Mouse (Mus musculus) heart, embryonic 11.5 days (tissue): Measurements from ENCODE around the gene Poln. TPM values are rescaled to one million over a fixed set of nuclear protein-coding genes. Genes with fewer than 3 reads are reported as not detected.

Source experiments
- ATAC-seq: fragments of 200-750 bp; cut with Nextera tagmentation; replicated peaks from 2 replicates; pipeline ENCODE4 v1.8.0; 2017; ENCODE audit warnings: moderate library complexity; ENCODE audit not compliant: insufficient number of reproducible peaks, low FRiP score, low TSS enrichment
- H3K27ac ChIP-seq: fragments of 300-500 bp; sonication (generic); 2 replicates; pipeline ENCODE4 v1.5.1; 2014; ENCODE audit warnings: mild to moderate bottlenecking, low read depth, low read length
- H3K27me3 ChIP-seq: fragments of 300-500 bp; sonication (generic); 2 replicates; pipeline ENCODE4 v1.6.1; 2014; ENCODE audit warnings: mild to moderate bottlenecking, low read length, mixed read lengths; ENCODE audit not compliant: control insufficient read depth, insufficient read depth
- H3K36me3 ChIP-seq: fragments of 300-500 bp; sonication (generic); 2 replicates; pipeline ENCODE4 v1.6.1; 2014; ENCODE audit warnings: mild to moderate bottlenecking, low read length, moderate library complexity, mixed read lengths; ENCODE audit not compliant: control insufficient read depth, insufficient read depth
- H3K4me1 ChIP-seq: fragments of 300-500 bp; sonication (generic); 2 replicates; pipeline ENCODE4 v1.6.1; 2014; ENCODE audit warnings: low read length; ENCODE audit not compliant: control insufficient read depth, insufficient read depth
- H3K4me2 ChIP-seq: fragments of 300-500 bp; sonication (generic); 2 replicates; pipeline ENCODE4 v1.6.1; 2014; ENCODE audit warnings: mild to moderate bottlenecking, moderate library complexity
- H3K4me3 ChIP-seq: fragments of 300-500 bp; sonication (generic); 2 replicates; pipeline ENCODE4 v1.5.1; 2014; ENCODE audit warnings: low read depth, low read length
- H3K9ac ChIP-seq: fragments of 300-500 bp; sonication (generic); 2 replicates; pipeline ENCODE4 v1.6.1; 2014; ENCODE audit warnings: mild to moderate bottlenecking, low read depth, low read length, moderate library complexity
- H3K9me3 ChIP-seq: fragments of 300-500 bp; sonication (generic); replicated peaks from 2 replicates; pipeline ENCODE4 v1.6.1; 2016; ENCODE audit warnings: low read length; ENCODE audit not compliant: control insufficient read depth
- WGBS: fragments of 180-500 bp; shearing (Covaris S2); extraction: QIAGEN DNeasy Blood & Tissue Kit; methylation state at CpG from one replicate; pipeline ENCODE4 v1.1.7; 2014; ENCODE audit not compliant: insufficient replicate concordance; 5-methylcytosine and 5-hydroxymethylcytosine counted together
- polyA plus RNA-seq: library from polyadenylated mRNA; unstranded; fragments of >200 nt; fragmentation: Nextera tagmentation; extraction: Ambion mirVana; gene quantifications from 2 replicates; pipeline ENCODE4 v1.2.1, GENCODE M21; 2014

Gene Poln
- polyA plus RNA-seq, 1 experiment from 2014 or later = 0.52 TPM

GRCm38 (mm10) chr5:34132731-34133130, 36.5 kb downstream of the Poln start:
- no peaks in the 10 kb centered on the region for H3K9me3 ChIP-seq
- no peaks in the 10 kb centered on the region for H3K4me1 ChIP-seq
- no peak overlapping the region for H3K27ac ChIP-seq
- no peaks in the 10 kb centered on the region for H3K36me3 ChIP-seq
- no peak for ATAC-seq
- no peak overlapping the region for H3K9ac ChIP-seq
- 66% methylated on average over 2 of the region's 2 CpGs for WGBS
- H3K4me3 ChIP-seq = no peak overlapping the region
- H3K27me3 ChIP-seq = no peaks in the 10 kb centered on the region
- no peak overlapping the region for H3K4me2 ChIP-seq

- H3K4me1 ChIP-seq = no peaks in the 10 kb centered on the region
- H3K4me3 ChIP-seq = no peak overlapping the region
- H3K36me3 ChIP-seq = no peaks in the 10 kb centered on the region
- WGBS = 21% methylated on average over 1 of the region's 1 CpGs
- no peak overlapping the region for H3K27ac ChIP-seq
- H3K9ac ChIP-seq = no peak overlapping the region
- no peak for ATAC-seq
- no peaks in the 10 kb centered on the region for H3K9me3 ChIP-seq
- no peaks in the 10 kb centered on the region for H3K27me3 ChIP-seq
- no peak overlapping the region for H3K4me2 ChIP-seq
These were observed 45.1 kb downstream of the Poln start for GRCm38 (mm10) chr5:34124131-34124530.

DNA sequence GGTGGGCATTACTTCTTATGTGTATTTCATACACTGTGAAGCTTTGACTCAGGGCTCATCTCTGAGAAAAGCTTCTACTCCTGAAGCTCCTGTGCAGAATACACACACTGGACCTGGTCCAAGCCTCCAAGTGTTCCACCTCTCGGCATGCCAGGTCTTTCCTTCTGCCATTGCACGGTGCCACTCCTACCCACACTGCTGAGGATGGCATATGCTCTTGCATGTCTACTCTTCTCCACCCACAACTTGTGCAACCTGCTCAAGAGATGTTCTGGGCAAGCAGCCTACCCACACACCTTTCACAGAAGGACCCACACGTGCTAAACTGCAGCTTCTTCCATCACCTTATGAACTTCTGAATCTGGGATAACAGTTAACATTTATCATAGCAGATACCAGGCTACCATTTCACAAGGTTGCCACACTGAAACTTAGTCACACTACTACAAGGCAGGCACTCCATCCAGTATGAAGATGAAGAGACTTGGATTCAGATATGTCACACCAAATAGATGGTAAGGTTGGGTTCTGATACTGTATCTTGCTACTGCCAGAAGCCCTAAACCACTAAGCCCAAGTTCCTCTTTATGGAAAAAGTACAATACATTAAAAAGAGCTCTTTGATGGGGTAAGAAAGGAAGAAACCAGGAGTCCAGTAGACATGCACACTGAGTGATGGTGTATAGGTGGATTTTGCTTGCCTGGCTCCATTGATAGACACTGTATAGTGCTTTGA, 50.0 kb downstream of the Poln start:
- Histone ChIP-seq H3K36me3 (no peaks in the 10 kb centered on the region), H3K4me3 (no peak overlapping the region), H3K4me1 (no peaks in the 10 kb centered on the region), H3K4me2 (no peak overlapping the region), H3K9me3 (no peaks in the 10 kb centered on the region), H3K9ac (no peak overlapping the region), H3K27me3 (no peaks in the 10 kb centered on the region), H3K27ac (no peak overlapping the region)
- ATAC-seq = no peak
- WGBS = 67% methylated on average over 3 of the region's 3 CpGs

GRCm38 (mm10) chr5:34105681-34106080, 63.6 kb downstream of the Poln start:
- no peaks in the 10 kb centered on the region for H3K36me3 ChIP-seq
- no peak overlapping the region for H3K4me3 ChIP-seq
- no peak overlapping the region for H3K9ac ChIP-seq
- 58% methylated on average over 1 of the region's 1 CpGs for WGBS
- H3K9me3 ChIP-seq = no peaks in the 10 kb centered on the region
- H3K4me2 ChIP-seq = no peak overlapping the region
- no peaks in the 10 kb centered on the region for H3K4me1 ChIP-seq
- no peaks in the 10 kb centered on the region for H3K27me3 ChIP-seq
- no peak for ATAC-seq
- H3K27ac ChIP-seq = no peak overlapping the region

GRCm38 (mm10) chr5:34097333-34097732, 71.9 kb downstream of the Poln start:
- Histone ChIP-seq H3K27me3 (no peaks in the 10 kb centered on the region), H3K36me3 (no peaks in the 10 kb centered on the region), H3K9ac (no peak overlapping the region), H3K9me3 (no peaks in the 10 kb centered on the region), H3K4me1 (no peaks in the 10 kb centered on the region), H3K4me3 (no peak overlapping the region), H3K27ac (no peak overlapping the region), H3K4me2 (no peak overlapping the region)
- 5% methylated on average over 1 of the region's 1 CpGs for WGBS
- no peak for ATAC-seq

DNA sequence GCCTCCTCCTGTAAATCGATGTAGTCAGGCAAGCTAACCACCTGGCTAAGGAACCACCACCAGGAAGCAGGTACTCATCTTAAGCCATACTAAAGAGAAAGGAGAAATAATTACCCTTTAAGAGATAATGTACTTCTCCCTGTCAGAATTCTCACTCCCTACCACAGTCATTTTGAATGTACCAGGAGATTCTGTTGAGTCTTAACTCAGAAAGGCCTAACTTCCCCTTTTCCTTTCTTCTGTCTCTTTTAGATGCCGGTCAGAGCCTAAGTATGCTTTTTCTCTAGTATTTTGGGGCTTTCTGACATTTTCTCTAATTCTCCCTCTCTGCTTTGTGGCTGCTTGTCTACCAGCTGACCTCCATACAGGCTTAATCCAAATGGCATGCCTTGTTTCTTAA, 76.2 kb downstream of the Poln start:
- WGBS = 79% methylated on average over 2 of the region's 2 CpGs
- Histone ChIP-seq H3K9ac (no peak overlapping the region), H3K4me3 (no peak overlapping the region), H3K4me2 (no peak overlapping the region), H3K27ac (no peak overlapping the region), H3K36me3 (no peaks in the 10 kb centered on the region), H3K4me1 (no peaks in the 10 kb centered on the region), H3K27me3 (peaks cover 2% of the 10 kb centered on the region; the same call in 1 of the 2 replicates), H3K9me3 (no peaks in the 10 kb centered on the region)
- no peak for ATAC-seq

DNA sequence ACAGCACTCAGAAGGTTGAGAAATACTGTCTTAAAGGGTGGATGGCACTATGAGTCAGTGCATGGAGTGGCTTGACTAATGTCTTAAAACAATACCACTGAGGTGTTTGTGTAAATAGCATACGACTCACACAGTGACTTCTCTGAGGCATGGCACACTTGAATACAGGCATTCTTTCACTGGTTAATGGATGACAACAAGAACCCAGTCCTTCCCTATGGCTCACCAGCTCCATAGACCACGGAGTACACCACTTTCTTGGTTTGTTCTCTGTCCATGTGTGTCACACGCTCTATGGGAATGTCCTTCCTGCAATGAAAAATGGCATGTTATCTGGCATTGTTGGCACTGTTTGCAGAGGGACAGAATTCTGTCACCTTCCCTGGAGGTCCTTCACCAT, 136.7 kb downstream of the Poln start:
- Histone ChIP-seq H3K9me3 (no peaks in the 10 kb centered on the region), H3K36me3 (no peaks in the 10 kb centered on the region), H3K4me3 (no peak overlapping the region), H3K4me1 (no peaks in the 10 kb centered on the region), H3K4me2 (no peak overlapping the region), H3K9ac (no peak overlapping the region), H3K27me3 (no peaks in the 10 kb centered on the region), H3K27ac (no peak overlapping the region)
- 62% methylated on average over 3 of the region's 3 CpGs for WGBS
- no peak for ATAC-seq

DNA sequence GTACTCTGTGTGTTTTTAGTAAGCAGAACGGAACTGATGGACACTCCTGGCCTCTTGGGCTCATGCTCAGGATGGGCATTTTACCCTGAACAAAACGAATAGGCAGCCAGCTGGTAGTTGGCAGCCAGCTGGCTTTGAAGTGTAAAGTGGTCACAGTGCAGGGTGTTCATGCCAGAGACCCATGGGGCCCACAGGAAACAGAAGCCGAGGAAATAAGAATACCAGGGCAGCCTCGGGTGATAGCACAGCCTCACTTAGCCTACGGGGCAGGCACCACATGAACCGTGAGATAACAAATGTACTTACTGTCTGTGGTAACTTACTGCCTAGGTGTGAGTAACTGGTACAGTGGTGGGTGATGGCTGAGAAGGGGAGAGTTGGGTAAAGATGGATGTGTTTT, 138.2 kb downstream of the Poln start:
- H3K27me3 ChIP-seq = no peaks in the 10 kb centered on the region
- no peak overlapping the region for H3K9ac ChIP-seq
- H3K4me1 ChIP-seq = no peaks in the 10 kb centered on the region
- no peaks in the 10 kb centered on the region for H3K36me3 ChIP-seq
- H3K4me2 ChIP-seq = no peak overlapping the region
- ATAC-seq = no peak
- no peak overlapping the region for H3K27ac ChIP-seq
- H3K9me3 ChIP-seq = no peaks in the 10 kb centered on the region
- 58% methylated on average over 6 of the region's 6 CpGs for WGBS
- H3K4me3 ChIP-seq = no peak overlapping the region

DNA sequence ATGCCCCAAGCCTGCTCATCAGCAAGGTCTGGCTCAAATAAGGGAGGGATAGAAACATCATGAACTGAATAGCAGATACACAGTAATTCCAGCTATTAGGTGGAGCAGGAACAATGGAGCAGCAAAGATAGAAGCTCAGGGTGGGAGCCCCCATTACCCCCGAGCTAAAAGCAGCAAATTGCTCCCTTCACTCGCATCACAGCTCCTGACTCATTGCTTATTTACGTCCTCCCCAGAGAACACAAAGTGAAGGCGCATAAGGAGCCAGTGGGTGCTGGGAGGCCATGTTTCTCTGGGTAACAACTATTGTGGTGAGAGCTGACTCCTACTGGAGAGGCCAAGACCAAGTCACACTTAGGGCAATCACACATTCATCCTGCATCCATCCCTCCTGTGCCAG, 139.1 kb downstream of the Poln start:
- Histone ChIP-seq H3K4me2 (no peak overlapping the region), H3K4me1 (no peaks in the 10 kb centered on the region), H3K27me3 (no peaks in the 10 kb centered on the region), H3K9me3 (no peaks in the 10 kb centered on the region), H3K27ac (no peak overlapping the region), H3K36me3 (no peaks in the 10 kb centered on the region), H3K4me3 (no peak overlapping the region), H3K9ac (no peak overlapping the region)
- ATAC-seq = no peak
- 64% methylated on average over 4 of the region's 4 CpGs for WGBS
